8 mouse cellular contexts compared by ENCODE assay signal in the genomic region with DNA sequence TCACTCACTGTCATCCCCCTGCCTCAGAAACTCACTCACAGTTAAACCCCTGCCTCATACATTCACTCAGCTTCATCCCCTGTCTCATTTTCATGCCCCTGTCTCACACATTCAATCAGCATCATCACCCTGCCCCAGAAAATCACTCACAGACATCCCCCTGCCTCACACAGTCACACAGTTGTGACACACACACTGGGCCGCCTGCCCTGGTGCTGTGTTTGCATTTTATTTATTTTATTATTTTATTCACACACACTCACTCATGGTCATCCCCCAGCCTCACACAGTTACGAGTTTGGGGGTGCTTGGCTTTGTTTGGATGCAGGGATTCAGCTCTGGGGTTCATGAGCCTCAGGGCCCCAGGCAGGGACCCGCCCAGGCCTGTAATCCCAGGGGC. TPM values are rescaled to one million over a fixed set of nuclear protein-coding genes. Genes with fewer than 3 reads are reported as not detected.
DNase-seq lines count a peak whose midpoint lies in the region; ATAC-seq and TF ChIP-seq lines count a peak whose summit lies in the region.
"Not testable (repeated sequence)": the region's sequence is repeated elsewhere in the genome, so short reads cannot be mapped to it uniquely, and the experiment has no call there.

No protein-coding gene starts in this region.

- WGBS in embryonic facial prominence, embryonic 14.5 days = 41% methylated on average over 3 of the region's 3 CpGs
- 43% methylated on average over 3 of the region's 3 CpGs for WGBS in hindbrain, embryonic 11.5 days
- 31% methylated on average over 3 of the region's 3 CpGs for WGBS in lung, embryonic 14.5 days
- 40% methylated on average over 3 of the region's 3 CpGs for WGBS in neural tube, embryonic 13.5 days

- peak overlapping the region; percentile 29 for H3K4me2 ChIP-seq in embryonic facial prominence, embryonic 14.5 days (ENCODE audit: low read depth, low read length)
- H3K4me2 ChIP-seq in hindbrain, embryonic 11.5 days (replicated peaks; ENCODE audit: low read depth, low read length); neural tube, embryonic 13.5 days: not testable (repeated sequence)
- peak overlapping the region; percentile 42 for H3K4me2 ChIP-seq in lung, embryonic 14.5 days

- H3K27ac ChIP-seq in embryonic facial prominence, embryonic 14.5 days (replicated peaks; ENCODE audit: low read depth, low read length); hindbrain, embryonic 11.5 days (ENCODE audit: low read depth, low read length); lung, embryonic 14.5 days (ENCODE audit: low read depth); neural tube, embryonic 13.5 days (replicated peaks): not testable (repeated sequence)
- H3K27ac ChIP-seq in layer of hippocampus, adult 2 months = peak overlapping the region; percentile 8; the same call in 1 of the 2 replicates

- peaks cover 62% of the 10 kb centered on the region for H3K9me3 ChIP-seq in embryonic facial prominence, embryonic 14.5 days (ENCODE audit: control insufficient read depth, low read length)
- H3K9me3 ChIP-seq in hindbrain, embryonic 11.5 days (ENCODE audit: control insufficient read depth, low read length) = peaks cover 30% of the 10 kb centered on the region
- H3K9me3 ChIP-seq in lung, embryonic 14.5 days (ENCODE audit: low read depth, low read length) = peaks cover 49% of the 10 kb centered on the region
- H3K9me3 ChIP-seq in neural tube, embryonic 13.5 days = peaks cover 34% of the 10 kb centered on the region

- H3K4me1 ChIP-seq in embryonic facial prominence, embryonic 14.5 days (ENCODE audit: control insufficient read depth, insufficient read depth, low read length); lung, embryonic 14.5 days (ENCODE audit: insufficient read depth); neural tube, embryonic 13.5 days (replicated peaks): not testable (repeated sequence)
- peaks cover 12% of the 10 kb centered on the region for H3K4me1 ChIP-seq in hindbrain, embryonic 11.5 days (replicated peaks; ENCODE audit: control insufficient read depth, insufficient read depth, low read length)

- DNase-seq in CD4-positive, CD25-positive, alpha-beta regulatory T cell, adult 2 months (ENCODE audit: low read depth, low spot score) = peak; percentile 56
- DNase-seq in cerebellum, adult 11 months = peak; percentile 70
- DNase-seq in embryonic facial prominence, embryonic 14.5 days (ENCODE audit: low spot score); layer of hippocampus, adult 2 months (ENCODE audit: low spot score in 2 of 2): not testable (repeated sequence)
- peak; percentile 0 for DNase-seq in hindbrain, embryonic 11.5 days (ENCODE audit: low spot score)
- peak; percentile 3 for DNase-seq in lung, embryonic 14.5 days
- DNase-seq in thymus, postnatal 10 days (ENCODE audit: low spot score in 2 of 2) = peak; percentile 50 to 54

- TF ChIP-seq CTCF in layer of hippocampus, adult 2 months (conservative IDR thresholded peaks at IDR 0.05); lung, embryonic 14.5 days (IDR thresholded peaks at IDR 0.05; ENCODE audit: low read depth): not testable (repeated sequence)

- H3K27me3 ChIP-seq in embryonic facial prominence, embryonic 14.5 days (replicated peaks; ENCODE audit: control insufficient read depth, insufficient read depth, low read length); hindbrain, embryonic 11.5 days (ENCODE audit: control insufficient read depth, insufficient read depth, low read length); lung, embryonic 14.5 days (ENCODE audit: insufficient read depth, low read length); neural tube, embryonic 13.5 days: not testable (repeated sequence)

- H3K4me3 ChIP-seq in embryonic facial prominence, embryonic 14.5 days (ENCODE audit: low read depth, low read length) = 0 out of 2 replicates have a peak overlapping the region, but pooled peaks have one; percentile 53
- not testable (repeated sequence) for H3K4me3 ChIP-seq in hindbrain, embryonic 11.5 days (ENCODE audit: low read depth, low read length); neural tube, embryonic 13.5 days
- H3K4me3 ChIP-seq in layer of hippocampus, adult 2 months = peak overlapping the region; percentile 19
- peak overlapping the region; percentile 54; the same call in 1 of the 2 replicates for H3K4me3 ChIP-seq in lung, embryonic 14.5 days (ENCODE audit: low read depth, low read length)

- not testable (repeated sequence) for H3K9ac ChIP-seq in embryonic facial prominence, embryonic 14.5 days (ENCODE audit: low read depth, low read length); hindbrain, embryonic 11.5 days (ENCODE audit: low read depth, low read length); lung, embryonic 14.5 days
- 0 out of 2 replicates have a peak overlapping the region, but pooled peaks have one; percentile 3 for H3K9ac ChIP-seq in neural tube, embryonic 13.5 days

- H3K36me3 ChIP-seq in embryonic facial prominence, embryonic 14.5 days (ENCODE audit: control insufficient read depth, insufficient read depth, low read length) = peaks cover 27% of the 10 kb centered on the region
- H3K36me3 ChIP-seq in hindbrain, embryonic 11.5 days (ENCODE audit: control insufficient read depth, insufficient read depth, low read length) = not testable (repeated sequence)
- H3K36me3 ChIP-seq in lung, embryonic 14.5 days (ENCODE audit: insufficient read depth) = peaks cover 25% of the 10 kb centered on the region
- peaks cover 16% of the 10 kb centered on the region for H3K36me3 ChIP-seq in neural tube, embryonic 13.5 days

- ATAC-seq in embryonic facial prominence, embryonic 14.5 days (ENCODE audit: low read depth); hindbrain, embryonic 11.5 days (ENCODE audit: low FRiP score); lung, embryonic 14.5 days (ENCODE audit: insufficient read depth); neural tube, embryonic 13.5 days (ENCODE audit: low read depth): not testable (repeated sequence)

RNA-seq across cellular contexts. Expression of a gene that starts 0.9 kb away (rescaled TPM):
- polyA plus RNA-seq in embryonic facial prominence, embryonic 14.5 days (2014; fragmentation: Nextera tagmentation; extraction: Ambion mirVana) = 128 and 129 TPM in 2 replicates
- polyA plus RNA-seq in hindbrain, embryonic 11.5 days (2014; fragmentation: Nextera tagmentation; extraction: Ambion mirVana) = 174 and 175 TPM in 2 replicates
- total RNA-seq in layer of hippocampus, adult 2 months (2021) = 100 to 1,000 TPM; 208 to 264 TPM
- polyA plus RNA-seq in lung, embryonic 14.5 days (2014; fragmentation: Nextera tagmentation; extraction: Ambion mirVana) = 252 and 439 TPM in 2 replicates
- polyA plus RNA-seq in neural tube, embryonic 13.5 days (2015; fragmentation: Nextera tagmentation; extraction: Ambion mirVana) = 139 and 172 TPM in 2 replicates
